Mouse (Mus musculus) liver, adult 2 months (tissue): ENCODE measurements around the gene Clps.

ENCODE experiments used
- CTCF ChIP-seq: fragments of 200-500 bp; IDR thresholded peaks from 2 replicates; pipeline ENCODE4 v1.5.1; 2011; ENCODE audit warnings: low read depth, low read length, control low read depth
- POLR2A ChIP-seq: fragments of 200-500 bp; IDR thresholded peaks from 2 replicates; pipeline ENCODE4 v1.6.1; 2011; ENCODE audit warnings: low read length, control low read depth; ENCODE audit not compliant: insufficient read depth; ENCODE audit errors: extremely low read depth

- TF ChIP-seq CTCF, result no peak
- no peak for TF ChIP-seq POLR2A
Observed at GRCm38 (mm10) chr17:28571868-28572267, 11.3 kb upstream of the Clps start.
